Mouse (Mus musculus): ENCODE data around the gene Pyroxd2. TPM values are rescaled to one million over a fixed set of nuclear protein-coding genes. Genes with fewer than 3 reads are reported as not detected.
A peak's percentile ranks its signal among the peaks of the same experiment; 100 is the strongest.
"Not testable (repeated sequence)": the region's sequence is repeated elsewhere in the genome, so short reads cannot be mapped to it uniquely, and the experiment has no call there.

Pyroxd2 gene
- total RNA-seq, 4 experiments from 2014 or later: 2.9 to 4.0 (median 3.7) TPM

DNA sequence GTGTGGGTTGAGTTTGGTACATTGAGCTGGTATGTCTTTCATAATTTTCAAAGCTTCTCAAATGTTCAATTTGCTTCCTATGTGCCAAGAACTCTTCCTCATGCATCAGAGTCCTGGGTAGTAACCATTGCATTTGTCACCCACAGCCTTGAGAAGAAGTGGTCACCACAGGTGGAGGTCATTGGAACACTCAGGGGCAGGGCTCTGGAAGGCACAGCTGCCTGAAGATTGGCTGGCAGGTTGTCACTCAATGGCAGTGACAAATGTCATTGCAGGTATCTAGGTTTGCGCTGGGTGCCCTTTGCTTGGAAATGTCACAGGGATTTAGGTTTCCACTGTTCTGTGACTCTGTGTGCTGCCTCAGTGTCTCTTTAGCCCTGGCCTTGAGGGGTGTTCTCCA, 62.3 kb downstream of the Pyroxd2 start:
- DNase-seq (ENCODE audit: low spot score in 2 of 2): no peak

DNA sequence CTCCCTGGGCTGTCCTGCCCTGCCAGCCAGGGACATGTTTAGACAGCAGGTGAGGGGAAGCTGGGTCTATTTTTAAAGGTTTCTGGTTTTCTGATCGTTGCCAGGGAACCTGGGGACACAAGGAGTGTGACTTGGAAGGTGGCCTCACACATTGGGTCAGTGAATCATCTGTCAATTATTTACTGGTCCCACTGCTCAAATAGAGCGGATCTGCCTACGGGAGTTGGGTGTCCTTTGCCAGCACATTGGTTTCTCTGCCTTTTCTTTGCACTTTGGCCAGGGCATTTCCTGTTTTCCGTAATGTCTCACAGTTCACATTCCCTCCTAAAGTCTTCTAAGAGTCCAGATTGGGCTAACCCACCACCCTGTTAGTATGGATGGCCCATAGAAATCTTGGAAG, 62.8 kb downstream of the Pyroxd2 start:
- DNase-seq (ENCODE audit: low spot score in 2 of 2): no peak

DNA sequence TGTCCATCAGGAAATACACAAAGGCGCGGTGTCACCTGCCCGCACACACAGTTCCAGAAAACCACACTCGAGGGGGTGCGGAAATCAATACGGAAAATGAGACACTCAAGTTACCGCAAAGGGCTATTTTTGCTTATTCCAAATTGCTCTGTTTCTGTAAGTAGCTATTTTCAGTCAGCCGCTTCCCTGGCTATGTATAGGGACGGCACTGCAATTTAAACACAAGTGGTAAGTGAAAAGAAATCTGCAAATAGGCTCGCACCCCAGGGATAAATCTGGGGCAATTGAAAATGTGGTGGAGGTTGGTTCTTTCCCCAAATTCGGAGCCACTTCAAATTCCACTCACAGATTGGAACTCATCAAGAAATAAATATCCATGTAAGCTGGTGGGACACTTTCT, 63.3 kb downstream of the Pyroxd2 start:
- peak in 1 of 2 experiments; percentile 30 for DNase-seq (ENCODE audit: low spot score in 2 of 2)

DNA sequence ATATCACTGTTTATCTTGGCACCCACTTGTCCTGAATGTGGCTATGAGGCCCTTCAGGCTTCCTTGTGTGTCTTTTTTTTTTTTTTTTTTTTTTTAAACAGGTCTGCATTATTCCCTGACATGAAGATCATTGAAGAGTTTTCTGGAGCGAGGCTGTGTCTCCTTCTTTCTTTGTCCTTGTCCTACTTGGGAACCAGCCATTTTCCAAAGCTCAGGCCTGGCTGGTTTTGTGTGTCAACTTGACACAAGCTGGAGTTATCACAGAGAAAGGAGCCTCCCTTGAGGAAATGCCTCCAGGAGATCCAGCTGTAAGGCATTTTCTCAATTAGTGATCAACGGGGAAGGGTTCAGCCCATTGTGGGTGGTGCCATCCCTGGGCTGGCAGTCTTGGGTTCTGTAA, 69.8 kb downstream of the Pyroxd2 start:
- not testable (repeated sequence) for DNase-seq (ENCODE audit: low spot score in 2 of 2)

DNA sequence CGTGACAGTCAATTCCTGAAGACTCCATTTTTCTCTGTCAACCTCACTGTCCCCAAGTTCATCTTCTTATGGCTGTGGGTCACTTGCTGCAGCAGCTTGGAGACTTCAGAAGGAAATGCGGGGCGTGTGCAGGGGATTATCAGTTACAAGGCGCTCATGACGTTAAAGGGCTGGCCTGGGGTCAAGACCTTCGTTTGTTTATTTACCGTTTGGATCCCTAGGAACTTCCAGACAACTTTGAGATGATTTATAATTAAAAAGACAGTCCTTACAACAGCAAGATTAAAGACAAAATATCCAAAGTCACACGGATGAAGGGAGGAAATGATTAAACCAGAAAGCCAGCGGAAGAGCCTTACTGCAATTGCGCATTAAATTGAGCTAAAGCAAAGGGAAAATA, 74.4 kb downstream of the Pyroxd2 start:
- no peak for DNase-seq (ENCODE audit: low spot score in 2 of 2)

DNA sequence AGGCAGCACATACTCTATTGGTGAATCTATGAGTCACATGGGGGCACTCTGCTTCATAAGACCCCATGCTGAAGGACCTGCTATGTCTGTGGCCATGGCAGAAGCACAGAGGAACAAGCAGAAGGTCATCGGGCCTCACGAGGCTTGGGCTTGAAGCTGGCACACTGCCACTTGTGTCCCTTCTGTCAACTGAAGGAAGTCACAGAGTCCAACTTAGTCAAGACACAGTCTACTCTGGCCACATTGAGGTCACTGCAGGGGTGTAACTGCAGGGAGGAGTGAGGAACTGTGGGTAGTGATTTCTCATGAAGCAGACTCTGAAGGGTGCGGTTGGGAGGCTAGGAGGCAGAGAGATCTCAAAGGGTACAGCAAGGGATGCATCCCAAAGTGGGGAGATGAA, 75.1 kb downstream of the Pyroxd2 start:
- no peak for DNase-seq (ENCODE audit: low spot score in 2 of 2)

DNA sequence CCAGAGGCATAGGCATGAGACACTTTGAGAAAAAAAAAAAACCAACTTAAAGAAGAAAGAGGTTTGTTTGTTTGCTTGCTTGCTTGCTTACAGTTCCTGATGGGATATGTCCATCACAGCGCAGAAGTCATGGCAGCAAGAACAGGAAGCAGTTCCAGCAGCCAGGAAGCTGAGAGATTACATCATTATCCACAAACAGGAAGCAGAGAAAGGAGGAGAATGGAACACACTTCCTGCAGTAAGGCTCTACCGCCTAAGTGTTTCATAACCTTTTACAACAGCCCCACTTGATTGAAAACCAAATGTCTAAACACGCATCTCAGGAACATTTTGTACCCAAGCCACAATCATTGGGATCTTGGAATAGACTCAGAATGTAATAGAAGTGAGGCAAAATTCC, 75.6 kb downstream of the Pyroxd2 start:
- DNase-seq (ENCODE audit: low spot score in 2 of 2): no peak

Other genes starting within 250 kb of the Pyroxd2 start
- 10 to 100 TPM; 23.9 to 35.7 (median 32.9) TPM for gene R3hcc1l, start 234.0 kb downstream of the Pyroxd2 start, total RNA-seq (2022)
- under 1 TPM; 0.14 to 0.98 (median 0.18) TPM for gene Loxl4, start 140.0 kb downstream of the Pyroxd2 start, total RNA-seq (2022)
- gene Hps1, start 27.2 kb upstream of the Pyroxd2 start, total RNA-seq (2022): 10 to 100 TPM in 3 of 4 experiments, 1 to 10 TPM in 1; 7.9 to 16.7 (median 11.3) TPM